Mouse (Mus musculus): ENCODE data around the gene Clic6. TPM values are rescaled to one million over a fixed set of nuclear protein-coding genes. Genes with fewer than 3 reads are reported as not detected.

The Clic6 gene
- polyA plus RNA-seq (2014; fragmentation: Illumina TruSeq; extraction: RNeasy Lipid Tissue Mini Kit (QIAGEN cat#74804); ENCODE audit: low read depth, low replicate concordance) = 0.70 TPM

GRCm38 (mm10) chr16:92485436-92485835 is at the start of gene Clic6:
Gene Clic6, plus strand, starts transcription at chr16:92485736.

GRCm38 (mm10) chr16:92470706-92471105 is 14.8 kb upstream of the Clic6 start, which contains the start of gene Rcan1:
Gene Rcan1, minus strand, starts transcription at chr16:92470867.

Other genes with a start within 250 kb of the Clic6 start
- not detected for gene Kcne2, start 193.3 kb upstream of the Clic6 start, polyA plus RNA-seq (2014; fragmentation: Illumina TruSeq; extraction: RNeasy Lipid Tissue Mini Kit (QIAGEN cat#74804); ENCODE audit: low read depth, low replicate concordance)
- gene Smim11, start 184.4 kb upstream of the Clic6 start, polyA plus RNA-seq (2014; fragmentation: Illumina TruSeq; extraction: RNeasy Lipid Tissue Mini Kit (QIAGEN cat#74804); ENCODE audit: low read depth, low replicate concordance) = 114 TPM
- gene Fam243, start 164.3 kb upstream of the Clic6 start, polyA plus RNA-seq (2014; fragmentation: Illumina TruSeq; extraction: RNeasy Lipid Tissue Mini Kit (QIAGEN cat#74804); ENCODE audit: low read depth, low replicate concordance) = not detected
- not detected for gene Kcne1, start 126.3 kb upstream of the Clic6 start, polyA plus RNA-seq (2014; fragmentation: Illumina TruSeq; extraction: RNeasy Lipid Tissue Mini Kit (QIAGEN cat#74804); ENCODE audit: low read depth, low replicate concordance)
- gene Rcan1, start 14.9 kb upstream of the Clic6 start, polyA plus RNA-seq (2014; fragmentation: Illumina TruSeq; extraction: RNeasy Lipid Tissue Mini Kit (QIAGEN cat#74804); ENCODE audit: low read depth, low replicate concordance) = 9.7 TPM